Mouse (Mus musculus): ENCODE measurements at regions not wholly inside any gene's neighbourhood (a gene's known extent, or its start where the extent isn't known, plus 50 kb on each side); places are given as distances from the start of the nearest gene placed in this dataset.

- Histone ChIP-seq H3K27ac (ENCODE audit: low read depth, low read length) (no peak overlapping the region), H3K4me2 (replicated peaks; ENCODE audit: low read depth, low read length) (no peak overlapping the region)
Measured at GRCm38 (mm10) chr17:4265471-4265870, 569.4 kb upstream of the Nox3 start.

GRCm38 (mm10) chr17:4265946-4266345 is 569.9 kb upstream of the Nox3 start:
- no peaks in the 10 kb centered on the region for H3K9me3 ChIP-seq (ENCODE audit: control insufficient read depth, low read length)
- H3K4me2 ChIP-seq (replicated peaks; ENCODE audit: low read depth, low read length): peak overlapping the region; percentile 30; the same call in 1 of the 2 replicates
- no peak overlapping the region for H3K4me3 ChIP-seq (ENCODE audit: low read length)
- H3K4me1 ChIP-seq (ENCODE audit: control insufficient read depth, insufficient read depth, low read length): peaks cover 8% of the 10 kb centered on the region; the same call in 1 of the 2 replicates
- H3K27me3 ChIP-seq (ENCODE audit: control insufficient read depth, insufficient read depth, low read length): no peaks in the 10 kb centered on the region
- no peaks in the 10 kb centered on the region for H3K36me3 ChIP-seq (ENCODE audit: control insufficient read depth, insufficient read depth, low read length)
- no peak overlapping the region for H3K27ac ChIP-seq (ENCODE audit: low read depth, low read length)
- WGBS: 10% methylated on average over 6 of the region's 6 CpGs
- no peak overlapping the region for H3K9ac ChIP-seq (ENCODE audit: low read depth, low read length)
- ATAC-seq (ENCODE audit: low FRiP score, low TSS enrichment): no peak

More at GRCm38 (mm10) chr17:4265471-4265870, 569.4 kb upstream of the Nox3 start:
- Histone ChIP-seq H3K4me3 (ENCODE audit: low read length) (no peak overlapping the region), H3K9me3 (ENCODE audit: control insufficient read depth, low read length) (no peaks in the 10 kb centered on the region), H3K36me3 (ENCODE audit: control insufficient read depth, insufficient read depth, low read length) (no peaks in the 10 kb centered on the region), H3K9ac (ENCODE audit: low read depth, low read length) (no peak overlapping the region), H3K27me3 (ENCODE audit: control insufficient read depth, insufficient read depth, low read length) (no peaks in the 10 kb centered on the region), H3K4me1 (ENCODE audit: control insufficient read depth, insufficient read depth, low read length) (peaks cover 8% of the 10 kb centered on the region; the same call in 1 of the 2 replicates)
- WGBS: 60% methylated on average over 6 of the region's 6 CpGs
- ATAC-seq (ENCODE audit: low FRiP score, low TSS enrichment): no peak

- Histone ChIP-seq H3K27ac (ENCODE audit: low read depth, low read length) (no peak overlapping the region), H3K27me3 (ENCODE audit: control insufficient read depth, insufficient read depth, low read length) (no peaks in the 10 kb centered on the region), H3K4me1 (ENCODE audit: control insufficient read depth, insufficient read depth, low read length) (peaks cover 8% of the 10 kb centered on the region; the same call in 1 of the 2 replicates), H3K4me3 (ENCODE audit: low read length) (no peak overlapping the region), H3K4me2 (replicated peaks; ENCODE audit: low read depth, low read length) (peak overlapping the region; percentile 30; the same call in 1 of the 2 replicates), H3K9me3 (ENCODE audit: control insufficient read depth, low read length) (no peaks in the 10 kb centered on the region), H3K36me3 (ENCODE audit: control insufficient read depth, insufficient read depth, low read length) (no peaks in the 10 kb centered on the region), H3K9ac (ENCODE audit: low read depth, low read length) (no peak overlapping the region)
- no peak for ATAC-seq (ENCODE audit: low FRiP score, low TSS enrichment)
- WGBS: 11% methylated on average over 5 of the region's 5 CpGs
Measured at GRCm38 (mm10) chr17:4266487-4266886, 570.4 kb upstream of the Nox3 start.

- no peaks in the 10 kb centered on the region for H3K27me3 ChIP-seq (ENCODE audit: control insufficient read depth, insufficient read depth, low read length)
- no peak overlapping the region for H3K4me3 ChIP-seq (ENCODE audit: low read length)
- H3K27ac ChIP-seq (ENCODE audit: low read depth, low read length): no peak overlapping the region
- ATAC-seq (ENCODE audit: low FRiP score, low TSS enrichment): no peak
- 79% methylated on average over 5 of the region's 5 CpGs for WGBS
- H3K9ac ChIP-seq (ENCODE audit: low read depth, low read length): no peak overlapping the region
- H3K36me3 ChIP-seq (ENCODE audit: control insufficient read depth, insufficient read depth, low read length): no peaks in the 10 kb centered on the region
- H3K4me1 ChIP-seq (ENCODE audit: control insufficient read depth, insufficient read depth, low read length): peaks cover 8% of the 10 kb centered on the region; the same call in 1 of the 2 replicates
- no peak overlapping the region for H3K4me2 ChIP-seq (replicated peaks; ENCODE audit: low read depth, low read length)
- H3K9me3 ChIP-seq (ENCODE audit: control insufficient read depth, low read length): no peaks in the 10 kb centered on the region
Measured at GRCm38 (mm10) chr17:4268380-4268779, 572.3 kb upstream of the Nox3 start.

GRCm38 (mm10) chr17:4272456-4272855 is 576.4 kb upstream of the Nox3 start:
- Histone ChIP-seq H3K9ac (ENCODE audit: low read depth, low read length) (no peak overlapping the region), H3K27ac (ENCODE audit: low read depth, low read length) (no peak overlapping the region), H3K4me3 (ENCODE audit: low read length) (no peak overlapping the region), H3K36me3 (ENCODE audit: control insufficient read depth, insufficient read depth, low read length) (no peaks in the 10 kb centered on the region), H3K27me3 (ENCODE audit: control insufficient read depth, insufficient read depth, low read length) (no peaks in the 10 kb centered on the region), H3K9me3 (ENCODE audit: control insufficient read depth, low read length) (no peaks in the 10 kb centered on the region), H3K4me2 (replicated peaks; ENCODE audit: low read depth, low read length) (no peak overlapping the region), H3K4me1 (ENCODE audit: control insufficient read depth, insufficient read depth, low read length) (no peaks in the 10 kb centered on the region)
- whole genome bisulfite sequencing: 66% methylated on average over 5 of the region's 5 CpGs
- no peak for ATAC-seq (ENCODE audit: low FRiP score, low TSS enrichment)

- H3K4me2 ChIP-seq (replicated peaks; ENCODE audit: low read depth, low read length): no peak overlapping the region
- H3K27ac ChIP-seq (ENCODE audit: low read depth, low read length): no peak overlapping the region
- WGBS: 76% methylated on average over 4 of the region's 4 CpGs
- H3K4me3 ChIP-seq (ENCODE audit: low read length): no peak overlapping the region
- ATAC-seq (ENCODE audit: low FRiP score, low TSS enrichment): no peak
- H3K27me3 ChIP-seq (ENCODE audit: control insufficient read depth, insufficient read depth, low read length): no peaks in the 10 kb centered on the region
- no peaks in the 10 kb centered on the region for H3K4me1 ChIP-seq (ENCODE audit: control insufficient read depth, insufficient read depth, low read length)
- H3K9me3 ChIP-seq (ENCODE audit: control insufficient read depth, low read length): no peaks in the 10 kb centered on the region
- H3K36me3 ChIP-seq (ENCODE audit: control insufficient read depth, insufficient read depth, low read length): no peaks in the 10 kb centered on the region
- H3K9ac ChIP-seq (ENCODE audit: low read depth, low read length): no peak overlapping the region
Measured at GRCm38 (mm10) chr17:4276722-4277121, 580.7 kb upstream of the Nox3 start.

GRCm38 (mm10) chr17:4278239-4278827 is 582.3 kb upstream of the Nox3 start:
- no peaks in the 10 kb centered on the region for H3K4me1 ChIP-seq (ENCODE audit: control insufficient read depth, insufficient read depth, low read length)
- ATAC-seq (ENCODE audit: low FRiP score, low TSS enrichment): no peak
- no peak overlapping the region for H3K9ac ChIP-seq (ENCODE audit: low read depth, low read length)
- no peaks in the 10 kb centered on the region for H3K27me3 ChIP-seq (ENCODE audit: control insufficient read depth, insufficient read depth, low read length)
- H3K4me3 ChIP-seq (ENCODE audit: low read length): no peak overlapping the region
- 69% methylated on average over 4 of the region's 4 CpGs for WGBS
- no peaks in the 10 kb centered on the region for H3K36me3 ChIP-seq (ENCODE audit: control insufficient read depth, insufficient read depth, low read length)
- no peak overlapping the region for H3K4me2 ChIP-seq (replicated peaks; ENCODE audit: low read depth, low read length)
- no peak overlapping the region for H3K27ac ChIP-seq (ENCODE audit: low read depth, low read length)
- H3K9me3 ChIP-seq (ENCODE audit: control insufficient read depth, low read length): no peaks in the 10 kb centered on the region

- ATAC-seq (ENCODE audit: low FRiP score, low TSS enrichment): no peak
- Histone ChIP-seq H3K36me3 (ENCODE audit: control insufficient read depth, insufficient read depth, low read length) (no peaks in the 10 kb centered on the region), H3K4me2 (replicated peaks; ENCODE audit: low read depth, low read length) (no peak overlapping the region), H3K9ac (ENCODE audit: low read depth, low read length) (no peak overlapping the region), H3K4me1 (ENCODE audit: control insufficient read depth, insufficient read depth, low read length) (no peaks in the 10 kb centered on the region), H3K4me3 (ENCODE audit: low read length) (no peak overlapping the region), H3K27ac (ENCODE audit: low read depth, low read length) (no peak overlapping the region), H3K27me3 (ENCODE audit: control insufficient read depth, insufficient read depth, low read length) (no peaks in the 10 kb centered on the region), H3K9me3 (ENCODE audit: control insufficient read depth, low read length) (no peaks in the 10 kb centered on the region)
- WGBS: 83% methylated on average over 5 of the region's 5 CpGs
Measured at GRCm38 (mm10) chr17:4281451-4281850, 585.4 kb upstream of the Nox3 start.

- H3K36me3 ChIP-seq (ENCODE audit: control insufficient read depth, insufficient read depth, low read length): no peaks in the 10 kb centered on the region
- H3K4me2 ChIP-seq (replicated peaks; ENCODE audit: low read depth, low read length): no peak overlapping the region
- no peak overlapping the region for H3K27ac ChIP-seq (ENCODE audit: low read depth, low read length)
- H3K27me3 ChIP-seq (ENCODE audit: control insufficient read depth, insufficient read depth, low read length): no peaks in the 10 kb centered on the region
- no peak overlapping the region for H3K4me3 ChIP-seq (ENCODE audit: low read length)
- H3K9ac ChIP-seq (ENCODE audit: low read depth, low read length): no peak overlapping the region
- 71% methylated on average over 2 of the region's 2 CpGs for WGBS
- H3K4me1 ChIP-seq (ENCODE audit: control insufficient read depth, insufficient read depth, low read length): no peaks in the 10 kb centered on the region
- no peak for ATAC-seq (ENCODE audit: low FRiP score, low TSS enrichment)
- H3K9me3 ChIP-seq (ENCODE audit: control insufficient read depth, low read length): no peaks in the 10 kb centered on the region
Measured at GRCm38 (mm10) chr17:4291418-4291817, 595.4 kb upstream of the Nox3 start.
